Mouse (Mus musculus): ENCODE results near the gene Col13a1. TPM values are rescaled to one million over a fixed set of nuclear protein-coding genes. Genes with fewer than 3 reads are reported as not detected.

The Col13a1 gene
- polyA plus RNA-seq, 1 experiment = 0.03 TPM

DNA sequence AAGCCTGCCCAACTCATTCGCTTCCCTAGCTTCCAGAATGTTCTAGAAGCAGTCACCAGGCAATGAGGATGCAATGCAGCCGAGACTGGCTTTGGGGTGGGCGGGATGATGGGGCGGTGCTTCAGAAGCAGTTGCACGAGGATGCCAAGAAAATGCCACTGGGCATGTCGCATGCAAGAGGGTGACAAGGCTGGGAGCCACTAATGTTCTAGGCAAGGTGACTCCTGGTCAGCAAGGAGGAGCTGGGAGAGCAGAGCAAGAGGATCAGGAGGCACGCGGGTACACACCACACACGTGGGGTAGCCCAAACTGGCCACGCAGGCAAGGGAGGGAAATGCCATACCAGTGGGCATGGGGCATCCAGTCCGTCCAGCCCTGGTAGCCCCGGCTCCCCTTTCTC, 136.6 kb downstream of the Col13a1 start:
- no peaks in the 10 kb centered on the region for H3K9me3 ChIP-seq (ENCODE audit: control insufficient read depth, low read length)
- no peak for TF ChIP-seq TAL1 (IDR thresholded peaks at IDR 0.05; ENCODE audit: low read length)
- no peak for TF ChIP-seq GATA1 (IDR thresholded peaks at IDR 0.05; ENCODE audit: low read length)
- no peaks in the 10 kb centered on the region for H3K27me3 ChIP-seq (ENCODE audit: control insufficient read depth)
- no peaks in the 10 kb centered on the region for H3K36me3 ChIP-seq (ENCODE audit: control insufficient read depth)
- H3K4me1 ChIP-seq (ENCODE audit: control insufficient read depth) = no peaks in the 10 kb centered on the region
- H3K4me3 ChIP-seq (replicated peaks) = no peak overlapping the region

DNA sequence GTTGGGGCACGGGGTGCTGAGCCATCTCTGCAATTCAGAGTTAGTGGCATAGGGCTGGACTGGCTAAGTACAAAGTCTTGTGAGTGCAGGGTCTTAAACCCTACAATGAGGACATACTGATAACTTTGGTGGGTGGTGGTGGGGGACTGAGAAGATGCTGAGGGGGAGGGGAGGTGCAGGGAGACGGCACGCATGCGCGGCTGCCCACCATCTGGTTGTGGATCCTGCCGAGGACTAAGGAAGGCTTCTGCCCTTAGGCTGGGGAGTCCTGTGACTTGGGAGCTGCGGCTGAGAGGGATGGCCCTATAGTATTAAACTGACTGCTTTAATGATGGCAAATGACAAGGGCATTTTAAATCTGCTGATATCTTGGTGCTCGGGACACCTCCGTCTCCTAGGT, 139.6 kb downstream of the Col13a1 start:
- TF ChIP-seq TAL1 (IDR thresholded peaks at IDR 0.05; ENCODE audit: low read length) (no peak), GATA1 (IDR thresholded peaks at IDR 0.05; ENCODE audit: low read length) (no peak)
- H3K36me3 ChIP-seq (ENCODE audit: control insufficient read depth) = no peaks in the 10 kb centered on the region
- no peaks in the 10 kb centered on the region for H3K27me3 ChIP-seq (ENCODE audit: control insufficient read depth)
- H3K9me3 ChIP-seq (ENCODE audit: control insufficient read depth, low read length) = peaks cover 5% of the 10 kb centered on the region
- no peaks in the 10 kb centered on the region for H3K4me1 ChIP-seq (ENCODE audit: control insufficient read depth)
- no peak overlapping the region for H3K4me3 ChIP-seq (replicated peaks)

DNA sequence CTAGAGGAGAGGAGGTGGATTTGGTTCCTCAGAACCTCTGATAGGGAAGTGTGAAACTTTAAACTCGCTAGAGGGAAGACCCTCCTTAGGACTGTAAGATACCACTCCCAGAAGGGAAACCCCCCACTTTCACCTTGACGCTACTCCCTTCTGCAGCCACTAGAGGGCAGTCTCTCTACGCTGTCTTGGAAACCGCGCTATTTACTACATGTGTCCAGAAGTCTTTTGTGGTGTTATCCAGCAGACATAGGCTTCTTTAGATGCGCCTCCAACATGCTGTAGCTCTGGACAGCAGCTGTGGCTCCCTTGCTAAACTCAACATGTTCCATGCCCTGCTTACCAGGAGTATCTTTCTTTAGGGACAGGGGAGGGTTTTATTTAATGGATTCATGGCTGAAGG, 140.1 kb downstream of the Col13a1 start:
- peaks cover 5% of the 10 kb centered on the region for H3K9me3 ChIP-seq (ENCODE audit: control insufficient read depth, low read length)

DNA sequence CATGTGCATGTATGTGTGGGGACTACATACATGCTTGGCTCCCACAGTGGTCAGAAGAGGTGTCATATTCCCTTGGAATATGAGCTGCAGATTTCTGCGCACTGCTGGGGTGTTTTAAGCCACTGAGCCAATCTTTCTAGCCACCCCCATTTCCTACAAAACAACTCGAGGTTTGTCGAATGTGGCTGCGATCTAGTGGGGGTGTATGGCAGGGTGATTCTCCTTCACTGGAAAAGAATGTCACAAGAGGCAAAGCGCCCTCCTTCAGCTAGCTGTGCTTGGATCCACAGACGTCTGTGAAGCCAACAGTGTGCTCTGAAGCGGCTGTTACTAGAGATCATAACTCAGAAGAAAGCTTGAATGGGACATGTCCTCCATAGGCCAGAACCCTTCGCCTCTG, 141.6 kb downstream of the Col13a1 start:
- Histone ChIP-seq H3K4me1 (ENCODE audit: control insufficient read depth) (no peaks in the 10 kb centered on the region), H3K9me3 (ENCODE audit: control insufficient read depth, low read length) (peaks cover 5% of the 10 kb centered on the region), H3K36me3 (ENCODE audit: control insufficient read depth) (no peaks in the 10 kb centered on the region), H3K4me3 (replicated peaks) (no peak overlapping the region), H3K27me3 (ENCODE audit: control insufficient read depth) (no peaks in the 10 kb centered on the region)
- TF ChIP-seq GATA1 (IDR thresholded peaks at IDR 0.05; ENCODE audit: low read length) = no peak
- no peak for TF ChIP-seq TAL1 (IDR thresholded peaks at IDR 0.05; ENCODE audit: low read length)

More for the DNA sequence above, 140.1 kb downstream of the Col13a1 start:
- Histone ChIP-seq H3K36me3 (ENCODE audit: control insufficient read depth) (no peaks in the 10 kb centered on the region), H3K4me1 (ENCODE audit: control insufficient read depth) (no peaks in the 10 kb centered on the region), H3K27me3 (ENCODE audit: control insufficient read depth) (no peaks in the 10 kb centered on the region), H3K4me3 (replicated peaks) (no peak overlapping the region)
- TF ChIP-seq TAL1 (IDR thresholded peaks at IDR 0.05; ENCODE audit: low read length) = no peak
- TF ChIP-seq GATA1 (IDR thresholded peaks at IDR 0.05; ENCODE audit: low read length) = no peak

DNA sequence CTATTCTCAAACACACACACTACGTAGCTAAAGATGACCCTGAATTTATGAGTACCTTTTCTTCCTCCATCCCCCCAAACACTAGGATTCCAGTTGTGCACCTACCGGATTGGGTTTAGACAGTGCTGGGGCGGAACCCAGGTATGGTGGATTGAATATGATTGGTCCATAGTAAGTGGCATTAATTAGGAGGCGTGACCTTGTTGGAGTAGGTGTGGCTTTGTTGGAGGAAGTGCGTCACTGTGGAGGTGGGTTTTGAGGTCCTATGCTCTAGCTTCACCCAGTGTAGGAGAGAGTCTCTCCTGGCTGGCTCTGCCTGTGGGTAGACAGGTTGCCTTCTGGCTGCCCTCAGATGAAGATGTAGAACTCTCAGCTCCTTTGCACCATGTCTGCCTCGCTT, 144.6 kb downstream of the Col13a1 start:
- H3K27me3 ChIP-seq (ENCODE audit: control insufficient read depth) = no peaks in the 10 kb centered on the region
- TF ChIP-seq TAL1 (IDR thresholded peaks at IDR 0.05; ENCODE audit: low read length) = no peak
- TF ChIP-seq GATA1 (IDR thresholded peaks at IDR 0.05; ENCODE audit: low read length) = no peak
- no peak overlapping the region for H3K4me3 ChIP-seq (replicated peaks)
- no peaks in the 10 kb centered on the region for H3K36me3 ChIP-seq (ENCODE audit: control insufficient read depth)
- no peaks in the 10 kb centered on the region for H3K4me1 ChIP-seq (ENCODE audit: control insufficient read depth)
- peaks cover 5% of the 10 kb centered on the region for H3K9me3 ChIP-seq (ENCODE audit: control insufficient read depth, low read length)

DNA sequence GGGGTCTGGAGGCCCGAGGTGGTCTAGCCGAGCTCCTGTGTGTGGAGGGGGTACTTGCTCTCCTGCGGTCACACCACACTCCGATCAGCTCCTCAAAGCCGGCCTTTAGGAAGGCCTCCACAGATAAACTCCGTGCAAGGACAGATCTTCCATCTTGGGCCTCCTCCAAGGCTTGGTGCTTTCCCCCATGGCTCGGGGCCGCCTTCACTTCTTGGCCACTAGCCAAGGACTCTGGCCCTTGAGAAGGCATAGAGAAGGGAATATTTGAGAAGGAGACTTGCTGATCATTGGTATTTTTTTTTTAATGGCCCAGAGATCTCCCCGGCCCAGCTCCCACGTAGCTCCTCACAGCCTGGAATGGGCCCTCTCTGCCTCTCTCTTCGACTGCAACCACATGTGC, 146.2 kb downstream of the Col13a1 start:
- no peak overlapping the region for H3K4me3 ChIP-seq (replicated peaks)
- no peaks in the 10 kb centered on the region for H3K4me1 ChIP-seq (ENCODE audit: control insufficient read depth)
- no peak for TF ChIP-seq GATA1 (IDR thresholded peaks at IDR 0.05; ENCODE audit: low read length)
- no peak for TF ChIP-seq TAL1 (IDR thresholded peaks at IDR 0.05; ENCODE audit: low read length)
- H3K36me3 ChIP-seq (ENCODE audit: control insufficient read depth) = no peaks in the 10 kb centered on the region
- H3K9me3 ChIP-seq (ENCODE audit: control insufficient read depth, low read length) = peaks cover 5% of the 10 kb centered on the region
- H3K27me3 ChIP-seq (ENCODE audit: control insufficient read depth) = no peaks in the 10 kb centered on the region

DNA sequence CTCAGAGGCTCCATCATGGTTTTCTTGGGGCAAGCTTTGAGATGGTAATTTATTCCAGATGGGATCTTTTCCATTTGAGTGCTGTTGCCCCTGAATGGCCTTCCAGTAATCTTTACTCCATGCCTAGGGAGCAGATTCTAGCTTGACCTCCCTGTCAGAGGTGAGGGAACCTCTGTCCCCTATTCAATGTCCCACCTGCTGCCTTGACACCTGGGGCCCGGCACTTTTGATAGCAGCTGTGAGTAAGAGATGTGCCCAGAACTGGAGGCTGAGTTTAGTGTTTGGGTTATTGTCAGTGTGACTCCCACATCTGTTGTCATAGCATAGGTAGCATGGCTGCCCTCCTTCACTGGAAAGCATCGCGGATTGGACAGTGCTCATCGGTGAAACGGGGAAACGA, 147.2 kb downstream of the Col13a1 start:
- no peaks in the 10 kb centered on the region for H3K4me1 ChIP-seq (ENCODE audit: control insufficient read depth)
- no peaks in the 10 kb centered on the region for H3K27me3 ChIP-seq (ENCODE audit: control insufficient read depth)
- H3K4me3 ChIP-seq (replicated peaks) = no peak overlapping the region
- TF ChIP-seq TAL1 (IDR thresholded peaks at IDR 0.05; ENCODE audit: low read length) (no peak), GATA1 (IDR thresholded peaks at IDR 0.05; ENCODE audit: low read length) (no peak)
- H3K9me3 ChIP-seq (ENCODE audit: control insufficient read depth, low read length) = peaks cover 5% of the 10 kb centered on the region
- no peaks in the 10 kb centered on the region for H3K36me3 ChIP-seq (ENCODE audit: control insufficient read depth)

DNA sequence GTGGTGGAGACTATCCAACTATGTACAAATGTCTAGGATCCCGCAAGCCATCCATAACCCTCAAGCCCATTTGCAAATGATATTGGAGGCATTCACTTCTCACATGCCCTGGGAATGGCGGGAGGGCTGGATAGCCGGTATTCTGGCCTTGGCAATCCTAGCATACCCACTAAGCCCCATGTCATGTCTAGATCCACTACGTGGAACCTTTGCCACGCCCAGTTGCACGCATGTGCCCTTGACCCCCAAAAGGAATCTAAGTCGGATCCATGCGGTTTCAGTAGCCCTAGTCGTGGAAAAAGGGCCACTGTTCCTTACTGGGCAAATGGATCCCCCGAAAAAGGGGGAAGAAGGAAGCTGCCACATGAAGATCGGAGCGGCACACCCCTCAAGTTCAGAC, 147.7 kb downstream of the Col13a1 start:
- no peaks in the 10 kb centered on the region for H3K27me3 ChIP-seq (ENCODE audit: control insufficient read depth)
- H3K4me3 ChIP-seq (replicated peaks) = no peak overlapping the region
- no peak for TF ChIP-seq GATA1 (IDR thresholded peaks at IDR 0.05; ENCODE audit: low read length)
- no peak for TF ChIP-seq TAL1 (IDR thresholded peaks at IDR 0.05; ENCODE audit: low read length)
- H3K36me3 ChIP-seq (ENCODE audit: control insufficient read depth) = no peaks in the 10 kb centered on the region
- H3K4me1 ChIP-seq (ENCODE audit: control insufficient read depth) = no peaks in the 10 kb centered on the region
- peaks cover 5% of the 10 kb centered on the region for H3K9me3 ChIP-seq (ENCODE audit: control insufficient read depth, low read length)

DNA sequence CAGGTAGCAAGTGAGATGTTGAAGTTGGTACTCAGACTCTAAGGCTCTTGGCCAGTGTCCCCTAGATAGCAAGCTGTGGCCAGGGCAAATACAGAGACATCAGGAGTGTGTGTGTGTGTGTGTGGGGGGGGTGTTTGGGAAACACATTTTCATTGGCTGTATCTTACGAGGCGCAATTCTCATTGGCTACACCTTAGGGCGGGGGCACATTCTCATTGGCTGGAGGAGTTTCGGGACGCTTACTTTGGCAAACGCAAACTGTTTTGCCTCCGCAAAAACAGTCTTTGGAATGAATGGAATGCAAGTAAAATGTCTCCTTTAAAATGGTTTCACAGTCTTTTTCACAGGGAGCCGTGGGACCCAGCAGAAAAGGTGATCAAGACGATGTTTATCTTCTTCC, 148.1 kb downstream of the Col13a1 start:
- Histone ChIP-seq H3K4me3 (replicated peaks) (no peak overlapping the region), H3K9me3 (ENCODE audit: control insufficient read depth, low read length) (peaks cover 5% of the 10 kb centered on the region), H3K4me1 (ENCODE audit: control insufficient read depth) (no peaks in the 10 kb centered on the region), H3K36me3 (ENCODE audit: control insufficient read depth) (no peaks in the 10 kb centered on the region), H3K27me3 (ENCODE audit: control insufficient read depth) (no peaks in the 10 kb centered on the region)
- no peak for TF ChIP-seq GATA1 (IDR thresholded peaks at IDR 0.05; ENCODE audit: low read length)
- no peak for TF ChIP-seq TAL1 (IDR thresholded peaks at IDR 0.05; ENCODE audit: low read length)

DNA sequence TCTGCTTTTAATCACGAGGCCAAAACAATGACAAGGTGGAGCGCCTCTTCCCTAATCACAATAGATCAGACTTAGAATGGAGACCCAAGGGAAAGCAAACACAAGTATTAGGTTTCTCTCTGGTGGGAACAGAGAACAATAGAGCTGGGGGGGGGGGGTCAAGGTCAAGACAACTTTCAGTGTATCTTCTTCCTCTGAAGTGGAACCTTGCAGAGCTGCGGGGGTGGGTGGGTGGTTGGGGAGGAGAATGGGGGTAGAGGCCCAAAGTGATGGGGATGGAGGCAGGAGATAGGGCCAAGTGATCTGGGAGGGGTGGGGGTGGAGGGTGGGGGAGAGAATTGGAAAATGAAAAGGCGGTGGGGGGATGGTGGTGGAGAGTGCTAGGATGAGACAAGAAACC, 149.9 kb downstream of the Col13a1 start:
- Histone ChIP-seq H3K27me3 (ENCODE audit: control insufficient read depth) (no peaks in the 10 kb centered on the region), H3K4me1 (ENCODE audit: control insufficient read depth) (no peaks in the 10 kb centered on the region), H3K36me3 (ENCODE audit: control insufficient read depth) (no peaks in the 10 kb centered on the region), H3K9me3 (ENCODE audit: control insufficient read depth, low read length) (no peaks in the 10 kb centered on the region), H3K4me3 (replicated peaks) (no peak overlapping the region)
- no peak for TF ChIP-seq TAL1 (IDR thresholded peaks at IDR 0.05; ENCODE audit: low read length)
- TF ChIP-seq GATA1 (IDR thresholded peaks at IDR 0.05; ENCODE audit: low read length) = no peak
